Comparison of ENCODE assay signal across 12 mouse cellular contexts in genomic region chr4:137133789-137134188, GRCm38 (mm10).
DNase-seq lines count a peak whose midpoint lies in the region; ATAC-seq and TF ChIP-seq lines count a peak whose summit lies in the region.
"Had no signal": no experiment of that assay in that cellular context is flagged by ENCODE, and none has a peak within 500 bp of the region (broad histone marks: within the 10 kb centered on the region; RNA-seq: fewer than 3 reads in every experiment).

No protein-coding gene starts in this region.

- H3K4me1 ChIP-seq in intestine, embryonic 14.5 days (replicated peaks; ENCODE audit: control insufficient read depth, insufficient read depth, low read length) = peaks cover 26% of the 10 kb centered on the region
- H3K4me1 ChIP-seq in intestine, postnatal 0 days (replicated peaks; ENCODE audit: control insufficient read depth, insufficient read depth, low read length) = no peaks in the 10 kb centered on the region
- H3K4me1 ChIP-seq in intestine, embryonic 15.5 days (replicated peaks) = peaks cover 17% of the 10 kb centered on the region

- H3K4me2 ChIP-seq in intestine, embryonic 14.5 days (ENCODE audit: low read length) = 0 out of 2 replicates have a peak overlapping the region, but pooled peaks have one; percentile 4
- H3K4me2 ChIP-seq in intestine, postnatal 0 days (replicated peaks; ENCODE audit: low read depth) = no peak overlapping the region
- no peak overlapping the region for H3K4me2 ChIP-seq in intestine, embryonic 15.5 days (replicated peaks)
- H3K4me2 ChIP-seq: midbrain, embryonic 13.5 days had no signal

- no peaks in the 10 kb centered on the region for H3K9me3 ChIP-seq in intestine, embryonic 14.5 days (ENCODE audit: control insufficient read depth, low read length)
- no peaks in the 10 kb centered on the region for H3K9me3 ChIP-seq in intestine, postnatal 0 days (ENCODE audit: control insufficient read depth)
- no peaks in the 10 kb centered on the region for H3K9me3 ChIP-seq in intestine, embryonic 15.5 days
- H3K9me3 ChIP-seq: hindbrain, embryonic 10.5 days; midbrain, embryonic 13.5 days had no signal

- ATAC-seq in intestine, embryonic 14.5 days (replicated peaks; ENCODE audit: low FRiP score, low TSS enrichment, low read depth) = peak; percentile 53
- ATAC-seq in intestine, postnatal 0 days = no peak
- ATAC-seq in intestine, embryonic 15.5 days = peak; percentile 77
- ATAC-seq in megakaryocyte, adult 5-6 weeks (ENCODE audit: poor library complexity, severe bottlenecking) = no peak
- ATAC-seq: midbrain, embryonic 13.5 days had no signal

- H3K4me3 ChIP-seq in intestine, embryonic 14.5 days (ENCODE audit: low read depth, low read length) = no peak overlapping the region
- H3K4me3 ChIP-seq in intestine, postnatal 0 days (ENCODE audit: low read depth, low read length) = no peak overlapping the region
- no peak overlapping the region for H3K4me3 ChIP-seq in intestine, embryonic 15.5 days (replicated peaks)
- H3K4me3 ChIP-seq: hindbrain, embryonic 10.5 days; midbrain, embryonic 13.5 days had no signal

- H3K27me3 ChIP-seq in intestine, embryonic 14.5 days (replicated peaks; ENCODE audit: control insufficient read depth, insufficient read depth, low read length) = no peaks in the 10 kb centered on the region
- no peaks in the 10 kb centered on the region for H3K27me3 ChIP-seq in intestine, postnatal 0 days (replicated peaks; ENCODE audit: control insufficient read depth, insufficient read depth, low read length)
- peaks cover 3% of the 10 kb centered on the region for H3K27me3 ChIP-seq in intestine, embryonic 15.5 days (replicated peaks)
- H3K27me3 ChIP-seq: midbrain, embryonic 13.5 days had no signal

- peak overlapping the region; percentile 5; the same call in 1 of the 2 replicates for H3K27ac ChIP-seq in intestine, embryonic 14.5 days (ENCODE audit: low read depth)
- no peak overlapping the region for H3K27ac ChIP-seq in intestine, postnatal 0 days (ENCODE audit: low read depth, low read length)
- H3K27ac ChIP-seq in intestine, embryonic 15.5 days = peak overlapping the region; percentile 36; the same call in 1 of the 2 replicates
- H3K27ac ChIP-seq: hindbrain, embryonic 10.5 days; midbrain, embryonic 13.5 days had no signal

- WGBS in intestine, embryonic 14.5 days = 22% methylated on average over 13 of the region's 13 CpGs
- 33% methylated on average over 12 of the region's 13 CpGs for WGBS in intestine, postnatal 0 days
- WGBS in intestine, embryonic 15.5 days = 29% methylated on average over 13 of the region's 13 CpGs

- no peak for TF ChIP-seq CTCF in intestine, postnatal 0 days (IDR thresholded peaks at IDR 0.05; ENCODE audit: low read depth)
- no peak for TF ChIP-seq CTCF in brain, embryonic 14.5 days (IDR thresholded peaks at IDR 0.05; ENCODE audit: borderline replicate concordance, extremely low read depth, insufficient read depth, insufficient read length)

- no peaks in the 10 kb centered on the region for H3K36me3 ChIP-seq in intestine, embryonic 14.5 days (ENCODE audit: control insufficient read depth, insufficient read depth, low read length)
- no peaks in the 10 kb centered on the region for H3K36me3 ChIP-seq in intestine, postnatal 0 days (ENCODE audit: control insufficient read depth, insufficient read depth)
- no peaks in the 10 kb centered on the region for H3K36me3 ChIP-seq in intestine, embryonic 15.5 days
- H3K36me3 ChIP-seq: hindbrain, embryonic 10.5 days; midbrain, embryonic 13.5 days had no signal

- DNase-seq in intestine, embryonic 14.5 days (ENCODE audit: low spot score) = no peak
- DNase-seq in brain, embryonic 14.5 days (ENCODE audit: low read depth) = peak; percentile 36
- DNase-seq in lung, postnatal 14 days = peak; percentile 47
- no peak for DNase-seq in spleen, adult 12 weeks (ENCODE audit: low spot score)
- DNase-seq: adrenal gland, adult 8-10 months; retina, postnatal 1 day; thymus, adult 2 months had no signal

- no peak for TF ChIP-seq POLR2A in brain, embryonic 14.5 days (IDR thresholded peaks at IDR 0.05; ENCODE audit: borderline replicate concordance, extremely low read depth, insufficient read depth, insufficient read length, poor library complexity, severe bottlenecking)

- H3K9ac ChIP-seq in intestine, embryonic 14.5 days (ENCODE audit: low read length) = no peak overlapping the region
- H3K9ac ChIP-seq in intestine, postnatal 0 days (ENCODE audit: low read depth, low read length) = no peak overlapping the region
- H3K9ac ChIP-seq in intestine, embryonic 15.5 days = no peak overlapping the region
- H3K9ac ChIP-seq: midbrain, embryonic 13.5 days had no signal

Comparison
In these comparisons a context has a peak if more than half of its experiments do, and no peak if none do; other contexts are left out.
1. ATAC-seq: peak in intestine, embryonic 14.5 days (single experiment) and intestine, embryonic 15.5 days (single experiment); none in intestine, postnatal 0 days (single experiment) and megakaryocyte, adult 5-6 weeks (single experiment).
2. DNase-seq: peak in brain, embryonic 14.5 days (single experiment) and lung, postnatal 14 days (single experiment); none in intestine, embryonic 14.5 days (single experiment) and spleen, adult 12 weeks (single experiment).